Mouse (Mus musculus) frontal cortex, adult (tissue): ENCODE results near the gene Magel2.

Experiments
- ATAC-seq: cut with Nextera tagmentation; 2 replicates; pipeline ENCODE4 v1.9.2; 2017; ENCODE audit warnings: mild to moderate bottlenecking, moderate library complexity, mixed read lengths; ENCODE audit not compliant: low TSS enrichment

Gene Magel2

DNA sequence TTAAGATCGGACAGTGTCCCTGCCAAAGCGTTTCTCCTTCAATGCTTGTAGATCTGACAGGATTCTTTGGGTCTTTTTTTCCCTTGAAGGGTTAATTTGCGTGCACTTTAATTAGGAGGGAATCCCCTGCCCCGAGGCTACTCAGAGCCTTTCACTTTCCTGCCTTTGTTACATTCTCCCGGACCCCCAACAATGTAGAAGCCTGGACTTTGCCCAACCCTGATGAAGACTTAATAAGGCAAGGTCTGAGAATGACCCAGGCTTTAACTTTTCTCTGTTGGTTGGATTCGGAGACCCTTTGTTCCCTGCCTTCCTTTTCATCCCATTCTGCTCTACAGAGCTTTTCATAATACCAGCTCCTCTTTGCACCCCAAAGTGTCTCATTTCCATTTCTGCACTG is 43.8 kb downstream of the Magel2 start:
- no peak for ATAC-seq

DNA sequence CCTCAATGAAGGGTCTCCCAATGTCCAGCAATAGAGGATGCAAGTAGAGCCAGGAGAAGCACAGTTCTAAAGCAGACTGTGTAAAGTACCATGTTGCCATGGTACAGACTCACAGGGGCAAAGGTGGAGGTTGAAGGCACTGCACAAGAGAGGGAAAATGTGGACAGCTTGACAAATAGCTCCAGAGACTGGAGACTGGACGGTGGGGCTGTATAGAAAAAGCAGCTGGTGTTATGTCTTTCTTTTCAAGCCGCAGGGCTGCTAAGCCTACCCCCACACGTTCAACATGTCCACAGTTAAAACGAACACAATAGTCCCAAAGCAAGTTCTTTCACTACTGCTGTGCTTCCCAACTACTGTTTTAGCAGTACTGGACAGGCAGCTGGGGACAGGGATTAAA is 46.4 kb downstream of the Magel2 start:
- ATAC-seq: no peak

DNA sequence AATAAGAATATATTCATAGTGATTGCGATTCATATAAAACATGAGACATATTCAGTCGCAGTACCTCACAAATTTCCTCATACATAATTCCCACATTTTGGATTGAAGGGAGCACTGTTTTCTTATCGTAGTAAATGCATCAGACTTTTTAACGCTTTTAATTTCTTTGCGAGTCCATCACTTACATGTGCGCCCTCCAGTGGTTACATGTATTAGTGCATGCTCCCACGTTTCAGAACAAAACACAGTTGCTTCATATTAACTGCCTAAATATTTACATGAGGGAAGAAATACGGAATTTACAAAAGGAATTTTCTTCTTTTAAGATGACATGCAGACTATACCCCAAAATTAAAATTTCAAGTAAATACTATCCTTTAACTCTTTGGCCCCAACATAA is 51.5 kb downstream of the Magel2 start:
- no peak for ATAC-seq
